Mouse (Mus musculus) bone marrow macrophage, adult 2 months (primary cell): ENCODE results near the gene Ksr2.

ENCODE experiments used
- CTCF ChIP-seq: IDR thresholded peaks from 2 replicates; pipeline ENCODE4 v1.5.1; 2012; ENCODE audit warnings: low read depth, mild to moderate bottlenecking, low read length, moderate library complexity
- POLR2A ChIP-seq: IDR thresholded peaks from 2 replicates; pipeline ENCODE4 v1.6.1; 2012; ENCODE audit warnings: mild to moderate bottlenecking, low read depth, low read length, borderline replicate concordance

- no peak for TF ChIP-seq POLR2A
- TF ChIP-seq CTCF, result no peak
Observed at GRCm38 (mm10) chr5:117488670-117489325, 75.0 kb downstream of the Ksr2 start.
